Mouse (Mus musculus): ENCODE results near the gene AL732309.1. TPM values are rescaled to one million over a fixed set of nuclear protein-coding genes. Genes with fewer than 3 reads are reported as not detected.
"Not testable (repeated sequence)": the region's sequence is repeated elsewhere in the genome, so short reads cannot be mapped to it uniquely, and the experiment has no call there.

AL732309.1 gene
- polyA plus RNA-seq, 1 experiment from 2014 or later, result 8.5 TPM

GRCm38 (mm10) chr2:25264851-25265250, 18.2 kb upstream of the AL732309.1 start:
- H3K4me3 ChIP-seq (ENCODE audit: low read depth, low read length), result no peak overlapping the region
- no peaks in the 10 kb centered on the region; the same call in none of the 2 replicates for H3K27me3 ChIP-seq (ENCODE audit: control insufficient read depth, insufficient read depth, low read length)
- peaks cover 2% of the 10 kb centered on the region; the same call in 1 of the 2 replicates for H3K36me3 ChIP-seq (ENCODE audit: control insufficient read depth, insufficient read depth, low read length)
- no peaks in the 10 kb centered on the region for H3K9me3 ChIP-seq (ENCODE audit: control insufficient read depth, low read depth, low read length)
- 0 out of 2 replicates have a peak overlapping the region, but pooled peaks have one; percentile 10 for H3K4me2 ChIP-seq (replicated peaks; ENCODE audit: low read depth, low read length)
- no peak overlapping the region for H3K9ac ChIP-seq (replicated peaks; ENCODE audit: low read depth, low read length)
- H3K4me1 ChIP-seq (ENCODE audit: control insufficient read depth, insufficient read depth, low read length), result peaks cover 9% of the 10 kb centered on the region; the same call in 1 of the 2 replicates
- no peak for ATAC-seq (ENCODE audit: insufficient number of reproducible peaks, insufficient read depth, low FRiP score, low read depth)
- no peak overlapping the region for H3K27ac ChIP-seq (ENCODE audit: low read length)
- WGBS, result 70% methylated on average over 3 of the region's 3 CpGs

DNA sequence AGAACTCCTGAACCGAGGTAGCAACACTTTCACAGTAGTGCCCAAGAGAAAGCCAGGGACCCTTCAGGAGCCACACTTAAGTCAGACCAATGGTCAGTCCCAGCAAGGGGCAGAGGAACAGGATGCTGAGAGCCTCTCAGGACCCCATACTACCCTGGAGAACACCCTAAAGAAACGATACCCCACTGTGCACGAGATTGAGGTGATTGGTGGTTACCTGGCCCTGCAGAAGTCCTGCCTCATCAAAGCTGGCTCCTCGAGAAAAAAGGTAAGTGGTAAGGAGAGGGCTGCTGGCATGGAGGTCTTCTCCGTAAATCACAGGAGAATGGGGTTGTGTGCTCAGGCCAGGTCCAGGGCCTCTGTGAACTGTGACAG, 17.6 kb upstream of the AL732309.1 start:
- no peak overlapping the region for H3K27ac ChIP-seq (ENCODE audit: low read length)

GRCm38 (mm10) chr2:25263623-25264285, 17.1 kb upstream of the AL732309.1 start:
- WGBS, result 22% methylated on average over 12 of the region's 12 CpGs
- Histone ChIP-seq H3K4me1 (ENCODE audit: control insufficient read depth, insufficient read depth, low read length) (peaks cover 9% of the 10 kb centered on the region; the same call in 1 of the 2 replicates), H3K27me3 (ENCODE audit: control insufficient read depth, insufficient read depth, low read length) (no peaks in the 10 kb centered on the region; the same call in none of the 2 replicates), H3K9me3 (ENCODE audit: control insufficient read depth, low read depth, low read length) (no peaks in the 10 kb centered on the region), H3K9ac (replicated peaks; ENCODE audit: low read depth, low read length) (peak overlapping the region; percentile 23; the same call in 1 of the 2 replicates), H3K27ac (ENCODE audit: low read length) (no peak overlapping the region), H3K36me3 (ENCODE audit: control insufficient read depth, insufficient read depth, low read length) (no peaks in the 10 kb centered on the region; the same call in 1 of the 2 replicates), H3K4me3 (ENCODE audit: low read depth, low read length) (peak overlapping the region; percentile 50), H3K4me2 (replicated peaks; ENCODE audit: low read depth, low read length) (peak overlapping the region; percentile 99)
- ATAC-seq (ENCODE audit: insufficient number of reproducible peaks, insufficient read depth, low FRiP score, low read depth), result no peak

More for the DNA sequence above, 17.6 kb upstream of the AL732309.1 start:
- no peak overlapping the region for H3K9ac ChIP-seq (replicated peaks; ENCODE audit: low read depth, low read length)
- H3K27me3 ChIP-seq (ENCODE audit: control insufficient read depth, insufficient read depth, low read length), result no peaks in the 10 kb centered on the region; the same call in none of the 2 replicates
- H3K4me1 ChIP-seq (ENCODE audit: control insufficient read depth, insufficient read depth, low read length), result peaks cover 9% of the 10 kb centered on the region; the same call in 1 of the 2 replicates
- no peak for ATAC-seq (ENCODE audit: insufficient number of reproducible peaks, insufficient read depth, low FRiP score, low read depth)
- H3K36me3 ChIP-seq (ENCODE audit: control insufficient read depth, insufficient read depth, low read length), result no peaks in the 10 kb centered on the region; the same call in 1 of the 2 replicates
- 76% methylated on average over 5 of the region's 5 CpGs for WGBS
- peak overlapping the region; percentile 99; the same call in 1 of the 2 replicates for H3K4me2 ChIP-seq (replicated peaks; ENCODE audit: low read depth, low read length)
- no peak overlapping the region for H3K4me3 ChIP-seq (ENCODE audit: low read depth, low read length)
- no peaks in the 10 kb centered on the region for H3K9me3 ChIP-seq (ENCODE audit: control insufficient read depth, low read depth, low read length)

DNA sequence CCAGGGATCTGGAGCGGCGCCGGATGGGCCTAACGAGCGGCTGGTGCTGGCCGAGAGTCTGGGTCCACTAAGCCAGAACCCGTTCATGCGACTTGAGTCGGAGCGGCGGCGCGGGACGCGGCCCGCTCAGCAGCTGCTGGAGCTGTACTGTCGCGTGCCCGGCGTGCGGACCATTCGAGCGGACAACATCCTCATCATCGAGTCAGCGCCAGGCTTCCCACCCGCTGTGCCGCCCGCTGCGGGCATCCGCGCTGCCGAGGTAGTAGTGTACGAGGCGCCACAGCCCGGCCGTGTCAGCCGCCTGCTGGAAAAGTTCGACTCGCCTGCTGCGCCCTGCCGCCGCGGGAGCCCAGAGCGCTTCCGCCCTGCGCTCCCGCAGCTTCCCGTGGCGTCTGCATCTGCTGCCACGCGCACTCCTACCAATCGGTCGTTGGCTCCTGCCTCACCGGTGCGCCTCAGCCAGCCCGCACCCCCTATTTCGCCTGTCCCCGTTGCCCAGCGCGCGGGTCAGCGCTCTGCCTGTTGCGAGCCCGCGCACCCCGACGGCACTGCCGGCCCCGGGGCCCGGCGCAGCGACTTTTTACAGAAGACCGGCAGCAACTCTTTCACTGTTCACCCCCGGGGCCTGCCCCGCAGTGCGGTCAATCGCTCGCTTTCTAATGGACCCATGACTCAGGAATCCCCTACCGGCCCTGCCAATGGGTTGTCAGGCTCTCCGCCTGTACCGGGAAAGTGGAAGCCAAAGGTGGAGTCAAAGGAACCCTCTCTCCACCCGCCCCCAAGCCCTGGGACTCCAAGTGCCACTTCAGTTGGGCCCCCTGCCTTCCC, 16.3 kb upstream of the AL732309.1 start:
- WGBS, result under 1% methylated on average over 82 of the region's 82 CpGs
- Histone ChIP-seq H3K27me3 (ENCODE audit: control insufficient read depth, insufficient read depth, low read length) (no peaks in the 10 kb centered on the region; the same call in none of the 2 replicates), H3K27ac (ENCODE audit: low read length) (no peak overlapping the region), H3K4me1 (ENCODE audit: control insufficient read depth, insufficient read depth, low read length) (peaks cover 9% of the 10 kb centered on the region; the same call in 1 of the 2 replicates), H3K4me3 (ENCODE audit: low read depth, low read length) (peak overlapping the region; percentile 50), H3K4me2 (replicated peaks; ENCODE audit: low read depth, low read length) (peak overlapping the region; percentile 99), H3K9ac (replicated peaks; ENCODE audit: low read depth, low read length) (peak overlapping the region; percentile 23), H3K9me3 (ENCODE audit: control insufficient read depth, low read depth, low read length) (no peaks in the 10 kb centered on the region), H3K36me3 (ENCODE audit: control insufficient read depth, insufficient read depth, low read length) (no peaks in the 10 kb centered on the region; the same call in 1 of the 2 replicates)
- no peak for ATAC-seq (ENCODE audit: insufficient number of reproducible peaks, insufficient read depth, low FRiP score, low read depth)

DNA sequence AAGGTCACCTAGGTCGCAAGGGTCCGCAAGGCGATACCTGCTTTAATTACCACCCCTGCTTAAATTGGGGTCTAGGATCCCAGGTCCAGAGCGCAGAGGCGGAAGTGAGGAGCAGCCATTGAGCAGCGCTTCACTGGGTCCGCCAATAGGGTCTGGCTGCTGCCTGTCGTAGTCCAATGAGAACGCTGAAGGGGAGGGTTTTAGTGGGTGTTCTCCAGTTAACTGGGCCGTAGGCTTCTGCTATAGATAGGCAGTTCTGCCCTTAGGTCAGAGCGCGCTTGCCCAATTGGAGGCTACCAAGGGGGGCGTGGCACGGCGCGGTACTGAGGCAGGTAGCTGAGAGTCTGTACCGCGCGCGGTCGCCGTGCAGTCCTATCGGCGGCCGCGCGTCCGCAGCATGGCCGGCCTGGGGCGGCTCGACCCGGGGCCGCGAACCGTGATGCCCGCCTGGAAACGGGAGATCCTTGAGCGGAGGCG, 15.7 kb upstream of the AL732309.1 start, which contains the start of gene Tprn:
Gene Tprn, plus strand, starts transcription at position 328 of the 477 bp plus-strand sequence.
- no peaks in the 10 kb centered on the region for H3K9me3 ChIP-seq (ENCODE audit: control insufficient read depth, low read depth, low read length)
- H3K36me3 ChIP-seq (ENCODE audit: control insufficient read depth, insufficient read depth, low read length), result no peaks in the 10 kb centered on the region
- H3K27me3 ChIP-seq (ENCODE audit: control insufficient read depth, insufficient read depth, low read length), result no peaks in the 10 kb centered on the region; the same call in none of the 2 replicates
- peak; percentile 97 for ATAC-seq (ENCODE audit: insufficient number of reproducible peaks, insufficient read depth, low FRiP score, low read depth)
- no peak within 1 kb of the TSS for H3K27ac ChIP-seq (ENCODE audit: low read length)
- H3K4me3 ChIP-seq (ENCODE audit: low read depth, low read length), result peak within 1 kb of the TSS; percentile 50
- peaks cover 9% of the 10 kb centered on the region; the same call in 1 of the 2 replicates for H3K4me1 ChIP-seq (ENCODE audit: control insufficient read depth, insufficient read depth, low read length)
- peak within 1 kb of the TSS; percentile 99 for H3K4me2 ChIP-seq (replicated peaks; ENCODE audit: low read depth, low read length)
- H3K9ac ChIP-seq (replicated peaks; ENCODE audit: low read depth, low read length), result peak within 1 kb of the TSS; percentile 23
- WGBS, result under 1% methylated on average over 39 of the region's 39 CpGs

- no peaks in the 10 kb centered on the region for H3K36me3 ChIP-seq (ENCODE audit: control insufficient read depth, insufficient read depth, low read length)
- H3K9me3 ChIP-seq (ENCODE audit: control insufficient read depth, low read depth, low read length), result no peaks in the 10 kb centered on the region
- peaks cover 9% of the 10 kb centered on the region; the same call in 1 of the 2 replicates for H3K4me1 ChIP-seq (ENCODE audit: control insufficient read depth, insufficient read depth, low read length)
- H3K4me3 ChIP-seq (ENCODE audit: low read depth, low read length), result peak overlapping the region; percentile 50
- ATAC-seq (ENCODE audit: insufficient number of reproducible peaks, insufficient read depth, low FRiP score, low read depth), result no peak
- WGBS, result 48% methylated on average over 11 of the region's 12 CpGs
- H3K9ac ChIP-seq (replicated peaks; ENCODE audit: low read depth, low read length), result no peak overlapping the region
- H3K27me3 ChIP-seq (ENCODE audit: control insufficient read depth, insufficient read depth, low read length), result no peaks in the 10 kb centered on the region; the same call in none of the 2 replicates
- peak overlapping the region; percentile 99 for H3K4me2 ChIP-seq (replicated peaks; ENCODE audit: low read depth, low read length)
- no peak overlapping the region for H3K27ac ChIP-seq (ENCODE audit: low read length)
These were observed 15.2 kb upstream of the AL732309.1 start for GRCm38 (mm10) chr2:25261870-25262269.

- H3K4me2 ChIP-seq (replicated peaks; ENCODE audit: low read depth, low read length), result no peak overlapping the region
These were observed 12.2 kb upstream of the AL732309.1 start for GRCm38 (mm10) chr2:25258887-25259286.

GRCm38 (mm10) chr2:25257250-25257649, 10.6 kb upstream of the AL732309.1 start:
- ATAC-seq (ENCODE audit: insufficient number of reproducible peaks, insufficient read depth, low FRiP score, low read depth); H3K4me2 ChIP-seq (replicated peaks; ENCODE audit: low read depth, low read length); H3K9me3 ChIP-seq (ENCODE audit: control insufficient read depth, low read depth, low read length); H3K27me3 ChIP-seq (ENCODE audit: control insufficient read depth, insufficient read depth, low read length); H3K9ac ChIP-seq (replicated peaks; ENCODE audit: low read depth, low read length); H3K4me3 ChIP-seq (ENCODE audit: low read depth, low read length); H3K36me3 ChIP-seq (ENCODE audit: control insufficient read depth, insufficient read depth, low read length); H3K27ac ChIP-seq (ENCODE audit: low read length): not testable (repeated sequence)
- H3K4me1 ChIP-seq (ENCODE audit: control insufficient read depth, insufficient read depth, low read length), result peaks cover 11% of the 10 kb centered on the region
- 80% methylated on average over 5 of the region's 5 CpGs for WGBS

More at GRCm38 (mm10) chr2:25258887-25259286, 12.2 kb upstream of the AL732309.1 start:
- H3K27ac ChIP-seq (ENCODE audit: low read length), result no peak overlapping the region
- ATAC-seq (ENCODE audit: insufficient number of reproducible peaks, insufficient read depth, low FRiP score, low read depth), result no peak
- WGBS, result 60% methylated on average over 2 of the region's 2 CpGs
- H3K9me3 ChIP-seq (ENCODE audit: control insufficient read depth, low read depth, low read length), result no peaks in the 10 kb centered on the region
- H3K36me3 ChIP-seq (ENCODE audit: control insufficient read depth, insufficient read depth, low read length), result no peaks in the 10 kb centered on the region
- H3K4me3 ChIP-seq (ENCODE audit: low read depth, low read length), result no peak overlapping the region
- H3K9ac ChIP-seq (replicated peaks; ENCODE audit: low read depth, low read length), result no peak overlapping the region
- H3K27me3 ChIP-seq (ENCODE audit: control insufficient read depth, insufficient read depth, low read length), result no peaks in the 10 kb centered on the region; the same call in none of the 2 replicates
- H3K4me1 ChIP-seq (ENCODE audit: control insufficient read depth, insufficient read depth, low read length), result peaks cover 17% of the 10 kb centered on the region

Measured in stomach, embryonic 14.5 days (tissue).